Mouse (Mus musculus): ENCODE measurements around the gene Elmo3. TPM values are rescaled to one million over a fixed set of nuclear protein-coding genes. Genes with fewer than 3 reads are reported as not detected.

The Elmo3 gene
- polyA plus RNA-seq, 1 experiment from 2014 or later: 15.5 TPM

DNA sequence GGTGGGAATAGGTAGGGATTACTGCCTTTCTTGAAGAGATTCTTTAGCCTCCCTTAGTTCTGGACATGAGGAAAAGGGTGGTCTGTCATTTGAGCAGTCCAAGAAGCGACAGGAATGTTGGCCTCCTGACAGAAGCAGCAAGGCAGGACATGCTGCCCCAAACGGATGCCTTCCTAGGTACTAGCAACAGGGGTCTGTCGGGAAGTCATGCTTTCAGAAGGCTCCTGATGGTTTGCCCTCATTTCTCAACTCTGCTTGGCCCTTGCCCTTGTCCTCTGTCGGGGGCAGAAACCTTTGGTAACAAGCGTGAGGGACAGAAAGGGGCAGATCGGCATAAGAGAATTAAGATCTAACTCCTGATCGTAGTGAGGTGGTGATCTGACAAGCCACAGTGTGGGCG, 4.7 kb downstream of the Elmo3 start:
- WGBS: 82% methylated on average over 8 of the region's 8 CpGs
- Histone ChIP-seq H3K4me2 (ENCODE audit: low read length) (no peak overlapping the region), H3K9me3 (replicated peaks; ENCODE audit: low read length) (no peaks in the 10 kb centered on the region), H3K36me3 (ENCODE audit: insufficient read depth, low read length) (peaks cover 34% of the 10 kb centered on the region), H3K4me1 (replicated peaks; ENCODE audit: insufficient read depth, low read length) (peaks cover 12% of the 10 kb centered on the region; the same call in 1 of the 2 replicates), H3K9ac (ENCODE audit: low read depth, low read length) (no peak overlapping the region), H3K27ac (no peak overlapping the region), H3K27me3 (ENCODE audit: insufficient read depth, low read length) (no peaks in the 10 kb centered on the region), H3K4me3 (replicated peaks; ENCODE audit: low read depth, low read length) (no peak overlapping the region)
- no peak for ATAC-seq (replicated peaks; ENCODE audit: low FRiP score, low read depth)
- TF ChIP-seq CTCF (IDR thresholded peaks at IDR 0.05; ENCODE audit: low read depth): no peak
- no peak for DNase-seq (ENCODE audit: low spot score)

DNA sequence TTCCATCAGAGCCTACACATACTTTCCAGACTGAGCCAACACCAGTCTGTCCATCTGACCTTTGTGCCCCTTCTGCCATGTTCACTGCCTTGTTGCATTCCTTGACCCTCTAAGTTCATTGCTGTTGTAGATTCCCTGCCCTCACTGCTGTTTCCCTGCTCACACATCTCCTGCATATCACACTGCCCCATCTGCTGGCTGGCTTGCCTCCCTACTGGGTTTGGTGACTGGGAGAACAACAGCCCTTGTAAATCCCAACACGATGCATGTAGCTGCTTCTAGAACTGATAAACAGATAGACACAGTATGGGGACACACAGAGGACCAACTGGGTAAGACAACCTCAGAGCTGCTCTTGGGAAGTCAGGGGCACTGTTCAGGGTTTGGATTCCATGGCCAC, 6.3 kb downstream of the Elmo3 start:
- DNase-seq (ENCODE audit: low spot score): no peak
- Histone ChIP-seq H3K27me3 (ENCODE audit: insufficient read depth, low read length) (no peaks in the 10 kb centered on the region), H3K4me1 (replicated peaks; ENCODE audit: insufficient read depth, low read length) (no peaks in the 10 kb centered on the region), H3K4me3 (replicated peaks; ENCODE audit: low read depth, low read length) (no peak overlapping the region), H3K27ac (no peak overlapping the region), H3K36me3 (ENCODE audit: insufficient read depth, low read length) (peaks cover 42% of the 10 kb centered on the region), H3K4me2 (ENCODE audit: low read length) (no peak overlapping the region), H3K9ac (ENCODE audit: low read depth, low read length) (no peak overlapping the region), H3K9me3 (replicated peaks; ENCODE audit: low read length) (no peaks in the 10 kb centered on the region)
- no peak for ATAC-seq (replicated peaks; ENCODE audit: low FRiP score, low read depth)
- TF ChIP-seq CTCF (IDR thresholded peaks at IDR 0.05; ENCODE audit: low read depth): peak; percentile 24; the same call in 1 of the 2 replicates
- 100% methylated on average over 1 of the region's 1 CpGs for WGBS

DNA sequence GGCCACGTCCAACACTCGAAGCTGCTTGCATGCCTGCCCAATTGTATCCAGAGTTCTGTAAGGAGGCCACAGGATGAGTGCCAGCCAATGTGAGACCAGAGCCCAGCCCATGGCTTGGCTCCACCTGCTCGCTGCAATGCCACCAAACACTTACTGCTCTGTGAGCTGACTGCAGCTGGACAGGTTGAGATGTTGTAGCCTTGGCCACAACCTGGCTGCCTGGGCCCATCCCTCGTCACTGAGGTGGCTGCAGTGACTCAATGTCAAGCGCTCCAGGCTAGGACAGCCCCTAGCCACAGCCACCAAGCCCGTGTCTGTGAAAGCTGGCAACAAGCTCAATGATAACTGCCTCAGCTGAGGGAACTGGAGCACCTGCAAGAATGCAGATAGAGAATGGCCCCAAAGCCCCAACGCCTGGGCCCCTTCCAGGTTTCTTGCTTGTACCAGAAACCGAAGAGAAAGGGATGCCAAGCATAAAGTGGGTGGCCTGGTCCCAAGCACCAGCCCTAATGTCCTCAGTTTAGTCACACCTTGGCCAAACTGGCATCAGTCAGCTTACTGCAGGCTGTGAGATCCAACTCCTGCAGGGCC, 7.6 kb downstream of the Elmo3 start:
- H3K4me2 ChIP-seq (ENCODE audit: low read length): no peak overlapping the region
- H3K27me3 ChIP-seq (ENCODE audit: insufficient read depth, low read length): no peaks in the 10 kb centered on the region
- no peaks in the 10 kb centered on the region for H3K4me1 ChIP-seq (replicated peaks; ENCODE audit: insufficient read depth, low read length)
- H3K27ac ChIP-seq: no peak overlapping the region
- no peak for TF ChIP-seq CTCF (IDR thresholded peaks at IDR 0.05; ENCODE audit: low read depth)
- H3K36me3 ChIP-seq (ENCODE audit: insufficient read depth, low read length): peaks cover 45% of the 10 kb centered on the region
- no peak overlapping the region for H3K4me3 ChIP-seq (replicated peaks; ENCODE audit: low read depth, low read length)
- H3K9me3 ChIP-seq (replicated peaks; ENCODE audit: low read length): no peaks in the 10 kb centered on the region
- no peak for ATAC-seq (replicated peaks; ENCODE audit: low FRiP score, low read depth)
- WGBS: 93% methylated on average over 8 of the region's 8 CpGs
- H3K9ac ChIP-seq (ENCODE audit: low read depth, low read length): no peak overlapping the region
- no peak for DNase-seq (ENCODE audit: low spot score)

DNA sequence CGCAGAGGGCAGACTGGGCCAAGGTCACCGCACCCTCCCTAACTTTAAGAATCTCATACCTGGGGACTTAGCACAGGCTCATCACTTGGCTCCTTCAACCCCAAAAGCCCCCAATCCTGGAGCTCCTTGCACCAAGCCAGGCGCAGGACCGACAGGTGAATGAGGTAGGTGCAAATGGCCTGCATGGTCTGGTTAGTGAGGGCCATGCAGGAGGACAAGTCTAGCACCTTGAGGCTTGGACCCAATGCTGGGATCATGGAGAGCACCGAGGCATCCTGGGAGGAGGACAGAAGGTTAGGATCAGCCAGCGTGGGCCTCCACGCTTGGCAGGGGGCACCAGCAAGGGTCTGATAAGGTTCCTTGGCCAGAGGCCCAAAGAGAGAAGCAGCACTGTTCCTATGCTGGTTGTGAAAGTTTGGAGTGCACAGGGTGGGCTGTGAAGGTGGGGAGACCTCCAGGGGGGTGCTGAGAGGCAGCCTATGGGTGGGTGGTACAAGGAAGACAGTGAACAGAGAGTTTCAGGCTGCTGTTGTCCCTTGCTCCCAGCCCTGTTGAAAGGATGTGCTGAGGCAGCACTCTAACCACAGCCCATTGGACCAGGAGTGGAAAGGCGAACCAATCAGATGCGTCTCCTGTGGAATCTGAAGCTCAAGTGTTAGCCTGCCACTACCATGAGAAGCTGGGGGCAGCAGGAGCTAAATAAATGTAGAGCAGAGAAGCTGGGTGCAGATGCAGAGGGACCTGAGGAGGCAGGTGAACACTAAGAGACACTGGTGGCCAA, 8.4 kb downstream of the Elmo3 start:
- Histone ChIP-seq H3K9ac (ENCODE audit: low read depth, low read length) (no peak overlapping the region), H3K27ac (no peak overlapping the region), H3K27me3 (ENCODE audit: insufficient read depth, low read length) (no peaks in the 10 kb centered on the region), H3K9me3 (replicated peaks; ENCODE audit: low read length) (no peaks in the 10 kb centered on the region), H3K4me3 (replicated peaks; ENCODE audit: low read depth, low read length) (no peak overlapping the region), H3K4me1 (replicated peaks; ENCODE audit: insufficient read depth, low read length) (no peaks in the 10 kb centered on the region), H3K36me3 (ENCODE audit: insufficient read depth, low read length) (peaks cover 47% of the 10 kb centered on the region), H3K4me2 (ENCODE audit: low read length) (no peak overlapping the region)
- TF ChIP-seq CTCF (IDR thresholded peaks at IDR 0.05; ENCODE audit: low read depth): no peak
- WGBS: 78% methylated on average over 9 of the region's 9 CpGs
- DNase-seq (ENCODE audit: low spot score) (no peak), ATAC-seq (replicated peaks; ENCODE audit: low FRiP score, low read depth) (no peak)

DNA sequence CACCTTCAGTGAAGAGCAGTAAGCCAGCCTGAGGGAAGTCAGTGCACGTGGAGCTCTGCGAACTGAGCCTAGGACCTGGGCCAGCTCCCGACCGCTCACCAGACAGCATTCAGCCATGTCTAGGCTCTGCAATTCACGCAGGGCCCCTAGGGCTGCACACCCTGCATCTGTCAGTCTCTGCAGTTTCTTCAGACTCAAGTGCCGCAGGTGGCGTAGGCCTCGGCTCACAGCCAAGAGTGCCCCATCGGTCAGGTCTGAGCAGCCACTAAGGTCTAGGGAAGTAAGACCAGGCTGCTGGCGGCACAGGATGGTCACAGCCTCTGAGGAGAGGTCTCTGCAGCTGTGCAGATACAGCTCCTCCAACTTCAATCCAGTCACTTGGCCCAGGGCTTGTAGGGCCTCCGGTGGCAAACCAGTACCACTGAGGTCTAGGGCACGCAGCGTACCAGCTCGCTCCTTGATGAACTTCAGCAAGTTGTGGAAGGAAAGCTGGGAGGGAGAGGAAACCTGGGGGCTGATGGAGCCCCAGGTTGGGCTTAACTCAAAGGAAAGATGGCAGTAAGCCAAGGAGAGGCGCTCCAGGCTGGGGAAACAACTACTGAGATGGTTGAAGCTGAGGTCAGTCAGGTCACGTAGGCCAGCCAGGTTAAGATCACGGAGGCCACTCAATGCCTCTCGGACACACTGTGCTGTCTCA, 9.8 kb downstream of the Elmo3 start:
- no peak for ATAC-seq (replicated peaks; ENCODE audit: low FRiP score, low read depth)
- H3K4me1 ChIP-seq (replicated peaks; ENCODE audit: insufficient read depth, low read length): no peaks in the 10 kb centered on the region
- TF ChIP-seq CTCF (IDR thresholded peaks at IDR 0.05; ENCODE audit: low read depth): no peak
- WGBS: 89% methylated on average over 18 of the region's 18 CpGs
- H3K4me3 ChIP-seq (replicated peaks; ENCODE audit: low read depth, low read length): no peak overlapping the region
- no peak overlapping the region for H3K9ac ChIP-seq (ENCODE audit: low read depth, low read length)
- no peak overlapping the region for H3K4me2 ChIP-seq (ENCODE audit: low read length)
- H3K27me3 ChIP-seq (ENCODE audit: insufficient read depth, low read length): no peaks in the 10 kb centered on the region
- DNase-seq (ENCODE audit: low spot score): no peak
- H3K36me3 ChIP-seq (ENCODE audit: insufficient read depth, low read length): peaks cover 44% of the 10 kb centered on the region
- H3K9me3 ChIP-seq (replicated peaks; ENCODE audit: low read length): no peaks in the 10 kb centered on the region
- H3K27ac ChIP-seq: no peak overlapping the region

DNA sequence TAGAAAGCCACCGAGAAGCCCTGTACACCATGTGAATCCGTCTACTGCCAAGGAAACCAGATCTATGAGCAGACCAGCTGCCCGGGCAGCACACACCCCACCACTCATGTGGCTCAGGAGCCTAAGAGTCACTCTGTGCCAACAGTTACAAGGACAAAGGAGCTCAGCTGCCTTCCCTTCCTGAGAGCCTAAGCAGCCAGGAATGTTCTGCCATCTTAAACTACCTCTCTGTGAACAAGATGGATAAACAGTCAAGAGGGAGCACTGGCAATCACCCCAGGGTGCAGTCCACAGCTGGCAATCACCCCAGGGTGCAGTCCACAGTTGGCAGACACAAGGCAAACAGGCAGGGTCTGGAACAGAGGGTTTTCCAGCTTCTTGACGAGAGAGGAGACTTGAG, 12.5 kb downstream of the Elmo3 start:
- no peaks in the 10 kb centered on the region for H3K4me1 ChIP-seq (replicated peaks; ENCODE audit: insufficient read depth, low read length)
- no peak for TF ChIP-seq CTCF (IDR thresholded peaks at IDR 0.05; ENCODE audit: low read depth)
- DNase-seq (ENCODE audit: low spot score): no peak
- 93% methylated on average over 4 of the region's 4 CpGs for WGBS
- H3K4me3 ChIP-seq (replicated peaks; ENCODE audit: low read depth, low read length): no peak overlapping the region
- H3K9me3 ChIP-seq (replicated peaks; ENCODE audit: low read length): no peaks in the 10 kb centered on the region
- H3K36me3 ChIP-seq (ENCODE audit: insufficient read depth, low read length): peaks cover 38% of the 10 kb centered on the region
- H3K27me3 ChIP-seq (ENCODE audit: insufficient read depth, low read length): no peaks in the 10 kb centered on the region
- no peak overlapping the region for H3K9ac ChIP-seq (ENCODE audit: low read depth, low read length)
- no peak overlapping the region for H3K4me2 ChIP-seq (ENCODE audit: low read length)
- no peak for ATAC-seq (replicated peaks; ENCODE audit: low FRiP score, low read depth)
- H3K27ac ChIP-seq: no peak overlapping the region

Data from kidney, postnatal 0 days (tissue).